Mouse (Mus musculus) spleen, adult 2 months (tissue): Measurements from ENCODE around the gene Tnfrsf26. TPM values are rescaled to one million over a fixed set of nuclear protein-coding genes. Genes with fewer than 3 reads are reported as not detected.
"Not testable (repeated sequence)": the region's sequence is repeated elsewhere in the genome, so short reads cannot be mapped to it uniquely, and the experiment has no call there.

ENCODE experiments used
- DNase-seq, 2 experiments: peaks; one replicate each; pipeline versions ENCODE4 v3.0.0 to v3.0.0-alpha.2; 2012 to 2021; ENCODE audit warnings: low spot score in 2 of 2, low read depth in 1 of 2
- H3K27ac ChIP-seq: fragments of 200-500 bp; 2 replicates; pipeline ENCODE4 v1.5.1; 2012; ENCODE audit warnings: low read length, inconsistent platforms; ENCODE audit not compliant: insufficient read depth
- H3K27me3 ChIP-seq: fragments of 200-500 bp; 2 replicates; pipeline ENCODE4 v1.6.1; 2012; ENCODE audit warnings: mild to moderate bottlenecking, moderate library complexity, low read length, inconsistent platforms; ENCODE audit not compliant: control insufficient read depth, insufficient read depth
- H3K36me3 ChIP-seq: fragments of 200-500 bp; 2 replicates; pipeline ENCODE4 v1.6.1; 2012; ENCODE audit warnings: mild to moderate bottlenecking, low read length, inconsistent platforms; ENCODE audit not compliant: control insufficient read depth, insufficient read depth
- H3K4me1 ChIP-seq: fragments of 200-500 bp; 2 replicates; pipeline ENCODE4 v1.6.1; 2011; ENCODE audit warnings: inconsistent platforms; ENCODE audit not compliant: control insufficient read depth, insufficient read depth, insufficient read length
- H3K4me3 ChIP-seq: fragments of 200-500 bp; 2 replicates; pipeline ENCODE4 v1.5.1; 2011; ENCODE audit warnings: mild to moderate bottlenecking, inconsistent platforms; ENCODE audit not compliant: insufficient read depth, insufficient read length; ENCODE audit errors: extremely low read depth
- CTCF ChIP-seq: fragments of 200-500 bp; IDR thresholded peaks from 2 replicates; pipeline ENCODE4 v1.5.1; 2011; ENCODE audit warnings: mild to moderate bottlenecking, inconsistent platforms; ENCODE audit not compliant: insufficient read depth, insufficient read length, insufficient replicate concordance; ENCODE audit errors: extremely low read depth
- POLR2A ChIP-seq: fragments of 200-500 bp; IDR thresholded peaks from 2 replicates; pipeline ENCODE4 v1.6.1; 2011; ENCODE audit warnings: low read depth, low read length, inconsistent platforms
- WGBS: fragments of 180-500 bp; shearing (Covaris S2); methylation state at CpG from one replicate; pipeline ENCODE4 v1.1.7; 2018; 5-methylcytosine and 5-hydroxymethylcytosine counted together
- polyA plus RNA-seq: library from polyadenylated mRNA; depleted of rRNA; stranded (reverse); fragments of >200 nt; gene quantifications from 2 replicates; pipeline ENCODE4 v1.2.3, GENCODE M21; 2012; rRNA removed

The Tnfrsf26 gene
- 2.9 and 3.2 TPM in 2 replicates for polyA plus RNA-seq

DNA sequence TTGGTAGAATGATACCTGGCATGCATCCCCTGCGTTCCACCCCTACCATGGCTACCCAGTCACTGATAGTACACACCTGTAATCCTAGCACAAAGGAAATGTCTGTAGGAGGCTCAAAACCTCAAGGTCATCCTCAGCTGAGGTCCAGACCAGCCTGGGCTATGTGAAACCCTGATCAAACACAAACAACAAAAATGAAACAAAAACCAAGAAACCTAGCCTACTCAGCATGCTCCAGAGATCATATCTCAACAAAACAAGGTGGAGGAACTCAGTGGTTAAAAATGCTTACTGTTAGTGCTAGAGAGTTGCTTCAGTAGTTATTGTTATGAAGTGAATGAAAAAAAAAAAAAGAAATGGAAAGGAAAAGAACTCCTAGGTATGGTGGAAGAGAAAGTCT lies at the start of gene Tnfrsf26:
Gene Tnfrsf26, minus strand, starts transcription at position 183 of the 400 bp plus-strand sequence.
- Histone ChIP-seq H3K4me1 (peaks cover 17% of the 10 kb centered on the region), H3K27ac (peak within 1 kb of the TSS; percentile 86), H3K4me3 (peak within 1 kb of the TSS; percentile 57), H3K36me3 (no peaks in the 10 kb centered on the region), H3K27me3 (no peaks in the 10 kb centered on the region)
- 57% methylated on average over 1 of the region's 1 CpGs for WGBS
- TF ChIP-seq CTCF: no peak
- TF ChIP-seq POLR2A: no peak
- DNase-seq: no peak

DNA sequence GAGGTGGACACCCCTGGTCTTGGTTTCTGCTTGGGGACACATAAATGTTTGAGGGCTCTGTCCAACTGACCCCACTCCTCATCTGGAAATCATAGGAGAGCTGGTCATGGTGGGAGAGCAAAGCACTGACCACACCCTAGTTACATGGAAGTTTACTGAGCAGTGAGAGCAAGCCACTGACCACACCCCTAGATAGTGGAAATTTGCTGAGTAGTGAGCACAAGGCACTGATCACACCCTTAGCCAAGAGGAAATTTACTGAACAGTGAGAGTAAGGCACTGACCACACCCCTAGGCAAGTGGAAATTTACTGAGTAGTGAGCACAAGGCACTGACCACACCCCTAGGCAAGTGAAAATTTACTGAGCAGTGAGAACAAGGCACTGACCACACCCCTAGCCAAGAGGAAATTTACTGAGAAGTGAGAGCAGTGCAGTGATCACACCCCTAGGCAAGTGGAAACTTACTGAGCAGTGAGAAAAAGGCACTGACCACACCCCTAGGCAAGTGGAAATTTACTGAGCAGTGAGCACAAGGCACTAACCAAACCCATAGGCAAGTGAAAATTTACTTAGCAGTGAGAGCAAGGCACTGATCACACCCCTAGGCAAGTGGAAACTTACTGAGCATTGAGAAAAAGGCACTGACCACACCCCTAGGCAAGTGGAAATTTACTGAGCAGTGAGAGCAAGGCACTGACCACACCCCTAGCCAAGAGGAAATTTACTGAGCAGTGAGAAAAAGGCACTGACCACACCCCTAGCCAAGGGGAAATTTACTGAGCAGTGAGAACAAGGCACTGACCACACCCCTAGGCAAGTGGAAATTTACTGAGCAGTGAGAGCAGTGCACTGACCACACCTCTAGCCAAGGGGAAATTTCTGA lies 38.1 kb upstream of the Tnfrsf26 start:
- no peak overlapping the region for H3K4me3 ChIP-seq
- H3K4me1 ChIP-seq: no peaks in the 10 kb centered on the region
- TF ChIP-seq CTCF (no peak), POLR2A (no peak)
- H3K27me3 ChIP-seq: no peaks in the 10 kb centered on the region
- DNase-seq: peak in 1 of 2 experiments; percentile 50
- no peaks in the 10 kb centered on the region for H3K36me3 ChIP-seq
- no peak overlapping the region; the same call in 1 of the 2 replicates for H3K27ac ChIP-seq

- no peak overlapping the region for H3K4me3 ChIP-seq
- 85% methylated on average over 2 of the region's 2 CpGs for WGBS
- TF ChIP-seq POLR2A: no peak
- TF ChIP-seq CTCF: no peak
- H3K4me1 ChIP-seq: no peaks in the 10 kb centered on the region
- no peaks in the 10 kb centered on the region for H3K36me3 ChIP-seq
- DNase-seq: no peak
- H3K27ac ChIP-seq: no peak overlapping the region
- no peaks in the 10 kb centered on the region for H3K27me3 ChIP-seq
Measured at GRCm38 (mm10) chr7:143663470-143663869, 34.9 kb upstream of the Tnfrsf26 start.

- Histone ChIP-seq H3K4me3 (no peak overlapping the region), H3K4me1 (no peaks in the 10 kb centered on the region), H3K27ac (no peak overlapping the region), H3K27me3 (no peaks in the 10 kb centered on the region), H3K36me3 (no peaks in the 10 kb centered on the region)
- DNase-seq: no peak
- no peak for TF ChIP-seq POLR2A
- TF ChIP-seq CTCF: no peak
Measured at GRCm38 (mm10) chr7:143660797-143661196, 32.3 kb upstream of the Tnfrsf26 start.

DNA sequence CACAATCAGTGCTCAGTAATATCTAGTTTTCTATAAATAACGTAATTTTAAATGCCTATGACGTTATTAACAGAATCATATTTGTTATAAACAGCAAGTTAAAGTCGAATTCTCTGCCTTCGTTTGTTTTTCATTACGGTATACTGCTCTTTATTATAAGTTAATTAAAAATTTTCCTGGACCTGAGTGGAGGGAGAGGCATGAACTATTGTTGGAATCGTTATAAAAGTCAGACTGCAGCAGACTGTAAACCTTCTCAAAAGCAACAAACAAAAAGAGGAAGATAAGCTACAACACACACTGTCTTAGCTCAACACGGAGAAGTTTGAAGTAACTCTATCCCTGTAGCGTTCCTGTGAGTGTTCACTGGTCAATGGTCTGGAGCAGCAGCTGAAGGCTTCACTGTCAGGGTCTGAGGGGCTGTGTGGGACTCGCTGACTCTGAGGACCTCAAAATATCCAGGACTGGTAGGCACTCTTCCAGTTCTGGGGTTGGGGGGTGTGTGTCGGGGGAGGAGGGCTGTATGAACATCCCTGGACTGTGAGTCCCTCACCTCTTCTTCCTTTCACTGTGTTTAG lies 21.3 kb upstream of the Tnfrsf26 start:
- H3K4me1 ChIP-seq, H3K27ac ChIP-seq, DNase-seq, H3K4me3 ChIP-seq, H3K27me3 ChIP-seq, H3K36me3 ChIP-seq: not testable (repeated sequence)
- 52% methylated on average over 10 of the region's 10 CpGs for WGBS

DNA sequence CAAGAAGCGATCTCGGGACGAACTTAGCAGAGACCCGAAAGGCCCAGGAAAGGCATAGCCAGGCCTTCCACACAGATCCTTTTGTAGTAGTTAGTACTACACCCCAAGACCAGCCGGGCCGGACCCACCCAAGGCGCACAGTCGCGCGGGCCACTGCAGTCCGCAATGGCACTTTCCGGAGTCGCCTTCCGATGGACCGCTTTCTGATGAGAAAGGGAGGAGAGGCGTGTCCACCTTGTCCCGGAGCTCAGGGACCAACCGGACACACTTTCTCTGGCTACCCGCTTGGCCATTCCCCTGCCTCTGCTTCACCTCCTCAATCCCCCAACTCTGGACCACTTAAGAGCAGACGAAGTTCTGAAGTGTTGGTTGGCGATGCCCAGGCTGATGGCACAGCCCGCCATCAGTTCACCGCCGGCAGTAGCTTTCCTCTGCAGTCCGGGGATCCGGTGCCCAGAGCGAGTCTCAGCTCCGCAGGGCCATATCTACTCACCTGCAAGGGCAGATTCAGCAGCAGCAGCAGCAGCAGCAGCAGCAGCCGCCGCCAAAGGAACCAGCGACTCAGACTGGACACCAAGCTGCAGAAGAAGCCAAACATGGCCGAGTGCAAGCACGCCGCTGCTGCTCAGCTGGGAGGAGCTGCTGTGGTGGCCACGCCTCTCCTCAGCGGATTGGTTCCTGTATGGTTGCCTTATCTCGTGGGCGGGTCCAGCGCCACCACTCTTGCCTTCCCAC lies 20.7 kb upstream of the Tnfrsf26 start, which contains the start of gene Tnfrsf22:
Gene Tnfrsf22, minus strand, starts transcription at position 628 of the 735 bp plus-strand sequence.
- WGBS: 5% methylated on average over 39 of the region's 39 CpGs
- DNase-seq: peak; percentile 67 to 81
- H3K36me3 ChIP-seq: no peaks in the 10 kb centered on the region
- H3K4me3 ChIP-seq: peak within 1 kb of the TSS; percentile 83
- no peak within 1 kb of the TSS for H3K27ac ChIP-seq
- no peaks in the 10 kb centered on the region for H3K27me3 ChIP-seq
- no peak for TF ChIP-seq CTCF
- TF ChIP-seq POLR2A: no peak; the same call in 1 of the 2 replicates
- H3K4me1 ChIP-seq: no peaks in the 10 kb centered on the region

- not testable (repeated sequence) for H3K36me3 ChIP-seq, H3K4me3 ChIP-seq, H3K27me3 ChIP-seq, H3K4me1 ChIP-seq, DNase-seq, H3K27ac ChIP-seq
- 57% methylated on average over 2 of the region's 2 CpGs for WGBS
Measured at GRCm38 (mm10) chr7:143643949-143644348, 15.4 kb upstream of the Tnfrsf26 start.
